Mouse (Mus musculus) midbrain, embryonic 14.5 days (tissue): Measurements from ENCODE around the gene Akap6. TPM values are rescaled to one million over a fixed set of nuclear protein-coding genes. Genes with fewer than 3 reads are reported as not detected.

Source experiments
- ATAC-seq: fragments of 200-750 bp; cut with Nextera tagmentation; 2 replicates; pipeline ENCODE4 v1.8.0; 2017; ENCODE audit warnings: moderate number of reproducible peaks, moderate library complexity; ENCODE audit not compliant: low FRiP score, low TSS enrichment
- DNase-seq: peaks from one replicate; pipeline ENCODE4 v3.0.0-alpha.2; 2015
- H3K27ac ChIP-seq: fragments of 300-500 bp; sonication (generic); replicated peaks from 2 replicates; pipeline ENCODE4 v1.5.1; 2014; ENCODE audit warnings: mild to moderate bottlenecking, low read depth, low read length, moderate library complexity
- H3K27me3 ChIP-seq: fragments of 300-500 bp; sonication (generic); 2 replicates; pipeline ENCODE4 v1.6.1; 2014; ENCODE audit warnings: low read length, control low read depth, mixed read lengths; ENCODE audit not compliant: control insufficient read depth, insufficient read depth
- H3K36me3 ChIP-seq: fragments of 300-500 bp; sonication (generic); 2 replicates; pipeline ENCODE4 v1.6.1; 2014; ENCODE audit warnings: low read length, control low read depth; ENCODE audit not compliant: control insufficient read depth, insufficient read depth
- H3K4me1 ChIP-seq: fragments of 300-500 bp; sonication (generic); 2 replicates; pipeline ENCODE4 v1.6.1; 2014; ENCODE audit warnings: mild to moderate bottlenecking, antibody characterized with exemption, low read length, control low read depth; ENCODE audit not compliant: control insufficient read depth, insufficient read depth
- H3K4me2 ChIP-seq: fragments of 300-500 bp; sonication (generic); 2 replicates; pipeline ENCODE4 v1.6.1; 2014; ENCODE audit warnings: mild to moderate bottlenecking, low read length, moderate library complexity
- H3K4me3 ChIP-seq: fragments of 300-500 bp; sonication (generic); replicated peaks from 2 replicates; pipeline ENCODE4 v1.5.1; 2014; ENCODE audit warnings: low read depth, low read length
- H3K9ac ChIP-seq: fragments of 300-500 bp; sonication (generic); replicated peaks from 2 replicates; pipeline ENCODE4 v1.6.1; 2014; ENCODE audit warnings: mild to moderate bottlenecking, low read length, moderate library complexity
- H3K9me3 ChIP-seq: fragments of 300-500 bp; sonication (generic); 2 replicates; pipeline ENCODE4 v1.6.1; 2016; ENCODE audit warnings: low read length, control low read depth, mixed read lengths; ENCODE audit not compliant: control insufficient read depth
- WGBS: fragments of 180-500 bp; shearing (Covaris S2); extraction: QIAGEN DNeasy Blood & Tissue Kit; methylation state at CpG from one replicate; pipeline ENCODE4 v1.1.7; 2014; 5-methylcytosine and 5-hydroxymethylcytosine counted together
- polyA plus RNA-seq: library from polyadenylated mRNA; unstranded; fragments of >200 nt; fragmentation: Nextera tagmentation; extraction: Ambion mirVana; gene quantifications from 2 replicates; pipeline ENCODE4 v1.2.1, GENCODE M21; 2014

Gene Akap6
- polyA plus RNA-seq, 1 experiment from 2014 or later = 35.2 TPM

GRCm38 (mm10) chr12:53014539-53014938, 315.4 kb downstream of the Akap6 start:
- H3K9ac ChIP-seq = no peak overlapping the region
- no peak overlapping the region for H3K4me3 ChIP-seq
- no peaks in the 10 kb centered on the region for H3K27me3 ChIP-seq
- H3K4me2 ChIP-seq = no peak overlapping the region
- 0 out of 2 replicates have a peak, but pooled peaks cover 8% of the 10 kb centered on the region for H3K36me3 ChIP-seq
- H3K4me1 ChIP-seq = no peaks in the 10 kb centered on the region
- no peaks in the 10 kb centered on the region for H3K9me3 ChIP-seq
- DNase-seq (no peak), ATAC-seq (no peak)
- 92% methylated on average over 6 of the region's 6 CpGs for WGBS
- H3K27ac ChIP-seq = no peak overlapping the region

- WGBS = 31% methylated on average over 9 of the region's 9 CpGs
These were observed 325.5 kb downstream of the Akap6 start for GRCm38 (mm10) chr12:53024575-53025246.

DNA sequence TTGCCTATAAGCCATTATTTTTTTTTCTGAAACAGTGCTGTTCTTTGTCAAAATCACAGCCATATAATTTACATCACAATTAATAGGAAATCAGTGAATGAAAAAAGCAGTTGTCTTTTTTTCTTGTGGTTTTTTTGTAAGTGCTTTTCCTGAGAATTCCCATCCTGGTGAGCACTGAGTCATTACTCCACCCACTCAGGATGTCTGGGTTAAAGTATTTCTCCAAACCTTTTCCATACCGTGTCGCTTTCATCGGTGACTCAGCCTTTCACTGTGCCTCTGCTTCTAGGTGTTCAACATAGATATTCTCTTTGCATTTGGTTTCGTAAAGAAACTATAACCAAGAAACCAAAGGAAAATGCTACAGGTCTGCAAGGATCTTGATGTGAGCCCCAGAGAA, 328.1 kb downstream of the Akap6 start:
- no peaks in the 10 kb centered on the region for H3K36me3 ChIP-seq
- H3K9ac ChIP-seq = no peak overlapping the region
- H3K4me1 ChIP-seq = peaks cover 28% of the 10 kb centered on the region
- no peak for DNase-seq
- no peak overlapping the region for H3K4me2 ChIP-seq
- ATAC-seq = no peak
- H3K27ac ChIP-seq = no peak overlapping the region
- H3K27me3 ChIP-seq = no peaks in the 10 kb centered on the region
- 87% methylated on average over 4 of the region's 4 CpGs for WGBS
- H3K9me3 ChIP-seq = no peaks in the 10 kb centered on the region
- H3K4me3 ChIP-seq = no peak overlapping the region

More at GRCm38 (mm10) chr12:53024575-53025246, 325.5 kb downstream of the Akap6 start:
- Histone ChIP-seq H3K27me3 (no peaks in the 10 kb centered on the region), H3K4me3 (no peak overlapping the region), H3K4me2 (no peak overlapping the region), H3K27ac (peak overlapping the region; percentile 14; the same call in 1 of the 2 replicates), H3K9me3 (no peaks in the 10 kb centered on the region), H3K36me3 (no peaks in the 10 kb centered on the region), H3K9ac (no peak overlapping the region), H3K4me1 (peaks cover 28% of the 10 kb centered on the region)
- DNase-seq = no peak
- no peak for ATAC-seq

- no peak for DNase-seq
- Histone ChIP-seq H3K27me3 (no peaks in the 10 kb centered on the region), H3K4me2 (no peak overlapping the region), H3K9ac (no peak overlapping the region), H3K9me3 (no peaks in the 10 kb centered on the region), H3K4me3 (no peak overlapping the region), H3K4me1 (peaks cover 36% of the 10 kb centered on the region), H3K36me3 (no peaks in the 10 kb centered on the region), H3K27ac (no peak overlapping the region; the same call in 1 of the 2 replicates)
- no peak for ATAC-seq
- WGBS = 61% methylated on average over 5 of the region's 5 CpGs
These were observed 329.7 kb downstream of the Akap6 start for GRCm38 (mm10) chr12:53028926-53029325.

DNA sequence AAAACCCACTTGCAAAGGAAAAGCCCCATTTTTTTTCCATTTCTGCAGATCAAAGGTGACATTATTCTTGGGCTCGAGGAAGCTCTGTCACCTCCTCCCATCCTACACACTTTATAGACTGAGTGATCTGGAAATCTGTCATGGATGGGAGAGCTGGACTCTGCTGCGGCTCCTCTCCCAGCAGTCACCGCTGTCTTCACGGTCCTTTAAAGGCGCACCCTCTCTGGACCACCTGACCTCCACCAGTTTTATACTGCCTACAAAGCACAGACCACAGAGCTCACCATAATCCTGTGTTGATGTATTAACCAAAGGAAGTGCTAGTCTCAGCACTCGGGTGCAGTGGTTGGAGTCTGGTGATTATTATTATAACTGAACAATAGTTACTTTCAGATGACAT, 330.7 kb downstream of the Akap6 start:
- 38% methylated on average over 6 of the region's 6 CpGs for WGBS
- H3K4me2 ChIP-seq = no peak overlapping the region
- H3K4me1 ChIP-seq = peaks cover 29% of the 10 kb centered on the region
- H3K9me3 ChIP-seq = no peaks in the 10 kb centered on the region
- no peak overlapping the region for H3K27ac ChIP-seq
- no peaks in the 10 kb centered on the region for H3K36me3 ChIP-seq
- DNase-seq (no peak), ATAC-seq (no peak)
- no peak overlapping the region for H3K4me3 ChIP-seq
- no peaks in the 10 kb centered on the region for H3K27me3 ChIP-seq
- no peak overlapping the region for H3K9ac ChIP-seq

DNA sequence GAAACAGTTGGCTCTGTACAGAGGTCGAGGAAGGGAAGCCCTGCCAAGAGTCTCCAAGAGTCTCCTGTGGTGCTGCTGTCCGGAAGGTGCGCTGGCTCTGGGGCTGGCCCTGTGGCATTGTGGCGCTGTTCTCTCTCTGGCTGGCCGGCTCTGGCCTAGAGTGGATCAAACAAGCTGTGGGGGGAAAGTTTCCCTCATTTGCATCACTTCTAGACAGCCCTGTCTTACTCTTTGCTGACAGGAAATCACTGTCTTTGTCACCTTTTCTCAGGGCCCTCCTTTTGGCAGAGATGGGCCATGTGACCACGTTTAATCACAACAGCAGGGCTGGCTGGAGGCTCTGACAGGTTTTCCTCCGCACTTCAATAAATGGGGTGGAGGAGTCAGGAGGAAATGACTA, 333.6 kb downstream of the Akap6 start:
- DNase-seq (peak; percentile 75), ATAC-seq (peak; percentile 88)
- H3K27ac ChIP-seq = peak overlapping the region; percentile 78
- H3K36me3 ChIP-seq = no peaks in the 10 kb centered on the region
- H3K4me1 ChIP-seq = peaks cover 17% of the 10 kb centered on the region
- H3K9ac ChIP-seq = no peak overlapping the region
- no peaks in the 10 kb centered on the region for H3K27me3 ChIP-seq
- H3K9me3 ChIP-seq = no peaks in the 10 kb centered on the region
- H3K4me2 ChIP-seq = peak overlapping the region; percentile 34
- H3K4me3 ChIP-seq = no peak overlapping the region
- 2% methylated on average over 7 of the region's 7 CpGs for WGBS

DNA sequence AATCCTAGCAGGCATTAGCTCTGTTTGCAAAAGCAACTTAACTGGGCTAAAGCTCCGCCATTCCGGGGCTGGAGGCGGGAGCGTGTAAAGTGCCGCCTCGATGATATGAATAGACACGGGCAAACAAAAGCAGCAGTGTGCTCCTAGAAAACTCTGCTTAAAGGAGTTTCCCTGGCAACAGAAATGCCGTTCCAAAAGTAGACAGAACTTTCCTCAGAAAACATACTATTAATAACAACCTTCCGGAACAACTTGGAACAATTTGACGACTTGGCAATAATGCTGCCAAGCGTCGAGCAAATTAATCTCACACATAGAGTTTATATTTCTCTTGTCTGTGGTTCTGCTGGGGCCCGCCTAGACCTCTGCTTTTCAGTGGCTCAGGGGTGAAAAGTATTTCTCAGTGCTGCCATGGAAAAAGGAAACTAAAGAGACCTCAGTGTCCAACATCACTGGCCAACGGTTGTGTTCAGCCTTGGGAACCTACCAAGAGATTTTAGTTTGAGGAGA, 334.3 kb downstream of the Akap6 start:
- Histone ChIP-seq H3K9me3 (no peaks in the 10 kb centered on the region), H3K9ac (no peak overlapping the region), H3K27ac (peak overlapping the region; percentile 78), H3K4me2 (peak overlapping the region; percentile 34), H3K36me3 (no peaks in the 10 kb centered on the region), H3K27me3 (no peaks in the 10 kb centered on the region), H3K4me1 (peaks cover 17% of the 10 kb centered on the region), H3K4me3 (no peak overlapping the region)
- 2% methylated on average over 14 of the region's 14 CpGs for WGBS
- peak; percentile 58; the same call in 1 of the 2 replicates for ATAC-seq
- DNase-seq = peak; percentile 80

DNA sequence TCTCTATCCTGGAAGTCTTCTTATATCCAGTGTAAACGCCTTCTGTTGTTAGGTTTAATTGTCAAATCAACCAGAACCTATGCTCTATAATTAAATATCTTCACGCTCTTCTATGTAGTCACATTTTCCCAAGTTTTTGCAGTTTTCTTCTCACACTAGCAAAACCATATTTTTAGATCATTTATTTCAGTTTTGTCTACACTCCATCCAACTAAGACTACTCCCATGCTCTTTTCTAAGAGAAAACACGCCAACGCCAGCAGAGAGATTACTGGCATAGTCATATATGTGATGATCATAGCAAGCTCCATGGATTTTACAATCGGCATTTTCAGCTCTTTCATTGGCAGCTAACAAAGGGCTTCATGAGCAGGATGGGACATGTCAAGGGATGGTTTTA, 341.5 kb downstream of the Akap6 start:
- Histone ChIP-seq H3K27ac (no peak overlapping the region), H3K4me3 (no peak overlapping the region), H3K27me3 (no peaks in the 10 kb centered on the region), H3K9ac (no peak overlapping the region), H3K36me3 (no peaks in the 10 kb centered on the region), H3K9me3 (no peaks in the 10 kb centered on the region), H3K4me2 (no peak overlapping the region), H3K4me1 (no peaks in the 10 kb centered on the region)
- 93% methylated on average over 5 of the region's 5 CpGs for WGBS
- no peak for DNase-seq
- no peak for ATAC-seq

- 19% methylated on average over 5 of the region's 5 CpGs for whole genome bisulfite sequencing
- Histone ChIP-seq H3K27me3 (no peaks in the 10 kb centered on the region), H3K4me2 (no peak overlapping the region), H3K27ac (no peak overlapping the region), H3K4me1 (no peaks in the 10 kb centered on the region), H3K9ac (no peak overlapping the region), H3K4me3 (no peak overlapping the region), H3K36me3 (no peaks in the 10 kb centered on the region), H3K9me3 (no peaks in the 10 kb centered on the region)
- no peak for ATAC-seq
- peak; percentile 89 for DNase-seq
These were observed 343.6 kb downstream of the Akap6 start for GRCm38 (mm10) chr12:53042739-53043138.
